Mouse (Mus musculus): Measurements from ENCODE around the gene Gjb3. TPM values are rescaled to one million over a fixed set of nuclear protein-coding genes. Genes with fewer than 3 reads are reported as not detected.

Gene Gjb3
- total and polyA plus RNA-seq, 3 experiments = not detected

- no peaks in the 10 kb centered on the region for H3K9me3 ChIP-seq (replicated peaks; ENCODE audit: low read length)
- H3K36me3 ChIP-seq (replicated peaks in 1 of 2; ENCODE audit: control insufficient read depth in 1 of 2, insufficient read depth in 1 of 2, low read length in 1 of 2) = no peaks in the 10 kb centered on the region
- dilution Hi-C loops (cut with MboI; ENCODE audit: extremely low pct_ligation_motif_present, extremely low pct_unique_long_range_greater_than_20kb, low sequenced_read_pairs) (no loop called here), in situ Hi-C loops (cut with MboI; ENCODE audit: low pct_ligation_motif_present, low pct_unique_long_range_greater_than_20kb, low sequenced_read_pairs) (no loop called here)
- H3K4me3 ChIP-seq (replicated peaks in 1 of 3; ENCODE audit: low read depth in 2 of 3, low read length in 2 of 3, poor library complexity in 1 of 3) = no peak overlapping the region
- no peaks in the 10 kb centered on the region for H3K79me2 ChIP-seq (replicated peaks; ENCODE audit: control insufficient read depth, extremely low read depth, insufficient read depth, poor library complexity, severe bottlenecking)
- TF ChIP-seq NELFE (IDR thresholded peaks at IDR 0.05; ENCODE audit: low read depth, low read length) (no peak), MXI1 (IDR thresholded peaks at IDR 0.05; ENCODE audit: low read depth, low read length) (no peak), E2F4 (IDR thresholded peaks at IDR 0.05; ENCODE audit: insufficient replicate concordance, low read depth, low read length) (no peak), ZC3H11A (IDR thresholded peaks at IDR 0.05; ENCODE audit: low read depth, low read length) (no peak), IRF4 (IDR thresholded peaks at IDR 0.05; ENCODE audit: low read depth, low read length) (no peak), SIN3A (IDR thresholded peaks at IDR 0.05; ENCODE audit: low read length) (no peak), GABPA (IDR thresholded peaks at IDR 0.05; ENCODE audit: insufficient replicate concordance, low read depth, low read length) (no peak), NRF1 (IDR thresholded peaks at IDR 0.05; ENCODE audit: low read depth, low read length) (no peak)
- no peaks in the 10 kb centered on the region for H3K4me1 ChIP-seq (ENCODE audit: control insufficient read depth in 1 of 2, insufficient read depth in 2 of 2)
- no peak for DNase-seq (ENCODE audit: extremely low read depth)
- H3K27me3 ChIP-seq (replicated peaks) = peaks cover 29% of the 10 kb centered on the region
- H3K9ac ChIP-seq (ENCODE audit: insufficient read depth, low read depth) = no peak overlapping the region
- no peak overlapping the region for H3K27ac ChIP-seq (ENCODE audit: insufficient read depth, low read depth)
- H3K4me2 ChIP-seq (ENCODE audit: insufficient read depth, low read depth, poor library complexity, severe bottlenecking) = no peak overlapping the region
Measured at GRCm38 (mm10) chr4:127292631-127293030, 38.0 kb downstream of the Gjb3 start.

GRCm38 (mm10) chr4:127289039-127289548 lies 41.5 kb downstream of the Gjb3 start:
- no peaks in the 10 kb centered on the region for H3K4me1 ChIP-seq (ENCODE audit: control insufficient read depth in 1 of 2, insufficient read depth in 2 of 2)
- DNase-seq (ENCODE audit: extremely low read depth) = no peak
- dilution Hi-C loops (cut with MboI; ENCODE audit: extremely low pct_ligation_motif_present, extremely low pct_unique_long_range_greater_than_20kb, low sequenced_read_pairs) = no loop called here

DNA sequence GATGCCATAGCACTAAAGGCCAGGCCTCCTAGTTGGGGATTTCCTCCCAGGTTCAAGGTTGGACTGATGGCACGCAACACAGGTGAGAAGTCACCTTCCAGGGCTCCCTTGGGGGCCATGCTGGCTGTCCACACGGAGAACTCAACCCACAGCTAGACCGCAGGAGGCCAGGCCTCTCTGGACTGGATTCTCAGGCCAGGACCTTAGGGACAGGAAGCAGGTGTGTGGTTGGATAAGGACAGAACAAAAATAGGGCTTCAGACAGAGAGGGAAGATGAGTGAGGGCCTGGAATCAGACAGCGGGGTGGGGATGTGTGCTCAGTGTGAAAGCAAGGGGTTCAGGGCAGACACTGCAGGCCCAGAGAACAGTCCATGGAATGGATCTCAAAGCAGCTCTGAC lies 43.7 kb downstream of the Gjb3 start:
- dilution Hi-C loops (cut with MboI; ENCODE audit: extremely low pct_ligation_motif_present, extremely low pct_unique_long_range_greater_than_20kb, low sequenced_read_pairs) (no loop called here), in situ Hi-C loops (cut with MboI; ENCODE audit: low pct_ligation_motif_present, low pct_unique_long_range_greater_than_20kb, low sequenced_read_pairs) (no loop called here)
- H3K9me3 ChIP-seq (replicated peaks; ENCODE audit: low read length) = no peaks in the 10 kb centered on the region
- H3K4me3 ChIP-seq (replicated peaks in 1 of 3; ENCODE audit: low read depth in 2 of 3, low read length in 2 of 3, poor library complexity in 1 of 3) = no peak overlapping the region
- no peak overlapping the region for H3K4me2 ChIP-seq (ENCODE audit: insufficient read depth, low read depth, poor library complexity, severe bottlenecking)
- H3K4me1 ChIP-seq (ENCODE audit: control insufficient read depth in 1 of 2, insufficient read depth in 2 of 2) = no peaks in the 10 kb centered on the region
- DNase-seq (ENCODE audit: extremely low read depth) = no peak
- no peak overlapping the region for H3K9ac ChIP-seq (ENCODE audit: insufficient read depth, low read depth)
- no peaks in the 10 kb centered on the region for H3K36me3 ChIP-seq (replicated peaks in 1 of 2; ENCODE audit: control insufficient read depth in 1 of 2, insufficient read depth in 1 of 2, low read length in 1 of 2)
- TF ChIP-seq GABPA (IDR thresholded peaks at IDR 0.05; ENCODE audit: insufficient replicate concordance, low read depth, low read length) (no peak), MAX (IDR thresholded peaks at IDR 0.05; ENCODE audit: low read length) (no peak), JUND (conservative IDR thresholded peaks at IDR 0.05; ENCODE audit: low read depth, low read length) (no peak), E2F4 (IDR thresholded peaks at IDR 0.05; ENCODE audit: insufficient replicate concordance, low read depth, low read length) (no peak), ETS1 (conservative IDR thresholded peaks at IDR 0.05; ENCODE audit: low read depth, low read length) (no peak), ZMIZ1 (IDR thresholded peaks at IDR 0.05; ENCODE audit: low read depth, low read length) (no peak), SMC3 (IDR thresholded peaks at IDR 0.05; ENCODE audit: low read depth, low read length) (no peak), NELFE (IDR thresholded peaks at IDR 0.05; ENCODE audit: low read depth, low read length) (no peak), RCOR1 (conservative IDR thresholded peaks at IDR 0.05; ENCODE audit: low read depth, low read length) (no peak), POLR2AphosphoS2 (IDR thresholded peaks at IDR 0.05; ENCODE audit: low read depth, low read length) (no peak), IRF4 (IDR thresholded peaks at IDR 0.05; ENCODE audit: low read depth, low read length) (no peak)
- no peaks in the 10 kb centered on the region for H3K79me2 ChIP-seq (replicated peaks; ENCODE audit: control insufficient read depth, extremely low read depth, insufficient read depth, poor library complexity, severe bottlenecking)
- H3K27me3 ChIP-seq (replicated peaks) = peaks cover 35% of the 10 kb centered on the region
- H3K27ac ChIP-seq (ENCODE audit: insufficient read depth, low read depth) = no peak overlapping the region

More at GRCm38 (mm10) chr4:127289039-127289548, 41.5 kb downstream of the Gjb3 start:
- H3K4me2 ChIP-seq (ENCODE audit: insufficient read depth, low read depth, poor library complexity, severe bottlenecking) = no peak overlapping the region
- H3K9me3 ChIP-seq (replicated peaks; ENCODE audit: low read length) = no peaks in the 10 kb centered on the region
- H3K36me3 ChIP-seq (replicated peaks in 1 of 2; ENCODE audit: control insufficient read depth in 1 of 2, insufficient read depth in 1 of 2, low read length in 1 of 2) = no peaks in the 10 kb centered on the region
- no peak overlapping the region for H3K27ac ChIP-seq (ENCODE audit: insufficient read depth, low read depth)
- H3K79me2 ChIP-seq (replicated peaks; ENCODE audit: control insufficient read depth, extremely low read depth, insufficient read depth, poor library complexity, severe bottlenecking) = no peaks in the 10 kb centered on the region
- H3K27me3 ChIP-seq (replicated peaks) = peaks cover 43% of the 10 kb centered on the region
- in situ Hi-C loops (cut with MboI; ENCODE audit: low pct_ligation_motif_present, low pct_unique_long_range_greater_than_20kb, low sequenced_read_pairs) = no loop called here
- H3K4me3 ChIP-seq (replicated peaks in 1 of 3; ENCODE audit: low read depth in 2 of 3, low read length in 2 of 3, poor library complexity in 1 of 3) = no peak overlapping the region
- H3K9ac ChIP-seq (ENCODE audit: insufficient read depth, low read depth) = no peak overlapping the region
- TF ChIP-seq ETS1 (conservative IDR thresholded peaks at IDR 0.05; ENCODE audit: low read depth, low read length) (no peak), CTCF (conservative IDR thresholded peaks at IDR 0.05 in 1 of 2, IDR thresholded peaks at IDR 0.05 in 1 of 2; ENCODE audit: low read depth in 2 of 2, low read length in 2 of 2) (no peak), MAZ (IDR thresholded peaks at IDR 0.05; ENCODE audit: low read depth, low read length) (no peak), ELF1 (IDR thresholded peaks at IDR 0.05; ENCODE audit: low read depth, low read length) (no peak), JUND (conservative IDR thresholded peaks at IDR 0.05; ENCODE audit: low read depth, low read length) (no peak), EP300 (IDR thresholded peaks at IDR 0.05; ENCODE audit: low read length) (no peak), ZNF384 (IDR thresholded peaks at IDR 0.05; ENCODE audit: low read depth, low read length) (no peak), GABPA (IDR thresholded peaks at IDR 0.05; ENCODE audit: insufficient replicate concordance, low read depth, low read length) (no peak), POLR2AphosphoS2 (IDR thresholded peaks at IDR 0.05; ENCODE audit: low read depth, low read length) (no peak), KAT2A (IDR thresholded peaks at IDR 0.05; ENCODE audit: insufficient replicate concordance, low read length) (no peak)

All from CH12.LX (cell line).